Mouse (Mus musculus) inflammation-experienced regulatory T-cells, adult 16 weeks (primary cell): ENCODE data around the gene Tyr. TPM values are rescaled to one million over a fixed set of nuclear protein-coding genes. Genes with fewer than 3 reads are reported as not detected.

Experiments
- polyA plus RNA-seq: library from polyadenylated mRNA; unstranded; fragments of 100-300 nt; shearing (Covaris generic); gene quantifications from one replicate; pipeline ENCODE4 v1.2.1, GENCODE M21; 2017

Tyr gene
- not detected for polyA plus RNA-seq

DNA sequence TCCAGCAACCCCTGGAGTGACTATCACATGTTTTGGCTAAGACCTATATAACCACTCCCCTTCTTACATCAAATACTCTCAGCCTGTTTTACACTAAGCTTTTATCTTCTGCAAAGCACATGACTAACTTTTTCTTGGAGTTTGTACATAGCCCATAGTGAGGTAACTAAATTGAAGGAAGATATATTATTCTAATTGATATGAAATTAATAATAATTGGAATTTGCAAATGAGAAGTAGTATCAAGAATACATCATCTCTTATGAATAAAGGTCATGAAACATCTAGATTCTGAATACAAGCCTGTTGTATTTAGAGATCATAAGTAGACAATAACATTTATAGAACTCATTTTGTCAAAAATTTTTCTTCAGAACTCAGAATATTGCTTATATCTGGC, at the start of gene Tyr:
Tyr (minus strand) TSS at position 101 of the 400 bp plus-strand sequence.

Other genes starting within 250 kb of the Tyr start
- gene Nox4, start 247.4 kb downstream of the Tyr start, polyA plus RNA-seq, result not detected
- not detected for gene Grm5, start 90.7 kb upstream of the Tyr start, polyA plus RNA-seq